Mouse (Mus musculus) midbrain, embryonic 12.5 days (tissue): ENCODE data around the gene Csf1. TPM values are rescaled to one million over a fixed set of nuclear protein-coding genes. Genes with fewer than 3 reads are reported as not detected.

ENCODE experiments used
- ATAC-seq: fragments of 200-750 bp; cut with Nextera tagmentation; 2 replicates; pipeline ENCODE4 v1.8.0; 2017; ENCODE audit warnings: low read depth, moderate TSS enrichment, moderate library complexity; ENCODE audit not compliant: low FRiP score
- H3K27ac ChIP-seq: fragments of 300-500 bp; sonication (generic); replicated peaks from 2 replicates; pipeline ENCODE4 v1.5.1; 2016; ENCODE audit warnings: mild to moderate bottlenecking
- H3K27me3 ChIP-seq: fragments of 300-500 bp; sonication (generic); 2 replicates; pipeline ENCODE4 v1.6.1; 2016; ENCODE audit warnings: mild to moderate bottlenecking
- H3K36me3 ChIP-seq: fragments of 300-500 bp; sonication (generic); 2 replicates; pipeline ENCODE4 v1.6.1; 2016
- H3K4me1 ChIP-seq: fragments of 300-500 bp; sonication (generic); 2 replicates; pipeline ENCODE4 v1.6.1; 2016
- H3K4me2 ChIP-seq: fragments of 300-500 bp; sonication (generic); replicated peaks from 2 replicates; pipeline ENCODE4 v1.6.1; 2016; ENCODE audit warnings: mild to moderate bottlenecking, moderate library complexity
- H3K4me3 ChIP-seq: fragments of 300-500 bp; sonication (generic); 2 replicates; pipeline ENCODE4 v1.5.1; 2016; ENCODE audit warnings: mild to moderate bottlenecking
- H3K9ac ChIP-seq: fragments of 300-500 bp; sonication (generic); replicated peaks from 2 replicates; pipeline ENCODE4 v1.6.1; 2016; ENCODE audit warnings: mild to moderate bottlenecking, moderate library complexity
- H3K9me3 ChIP-seq: fragments of 300-500 bp; sonication (generic); 2 replicates; pipeline ENCODE4 v1.6.1; 2016; ENCODE audit warnings: mild to moderate bottlenecking
- WGBS: fragments of 180-500 bp; shearing (Covaris S2); methylation state at CpG from one replicate; pipeline ENCODE4 v1.1.7; 2016; 5-methylcytosine and 5-hydroxymethylcytosine counted together
- polyA plus RNA-seq: library from polyadenylated mRNA; unstranded; fragments of >200 nt; fragmentation: Nextera tagmentation; extraction: Ambion mirVana; gene quantifications from 2 replicates; pipeline ENCODE4 v1.2.1, GENCODE M21; 2016

The Csf1 gene
- polyA plus RNA-seq, 1 experiment from 2014 or later, result 8.5 TPM

DNA sequence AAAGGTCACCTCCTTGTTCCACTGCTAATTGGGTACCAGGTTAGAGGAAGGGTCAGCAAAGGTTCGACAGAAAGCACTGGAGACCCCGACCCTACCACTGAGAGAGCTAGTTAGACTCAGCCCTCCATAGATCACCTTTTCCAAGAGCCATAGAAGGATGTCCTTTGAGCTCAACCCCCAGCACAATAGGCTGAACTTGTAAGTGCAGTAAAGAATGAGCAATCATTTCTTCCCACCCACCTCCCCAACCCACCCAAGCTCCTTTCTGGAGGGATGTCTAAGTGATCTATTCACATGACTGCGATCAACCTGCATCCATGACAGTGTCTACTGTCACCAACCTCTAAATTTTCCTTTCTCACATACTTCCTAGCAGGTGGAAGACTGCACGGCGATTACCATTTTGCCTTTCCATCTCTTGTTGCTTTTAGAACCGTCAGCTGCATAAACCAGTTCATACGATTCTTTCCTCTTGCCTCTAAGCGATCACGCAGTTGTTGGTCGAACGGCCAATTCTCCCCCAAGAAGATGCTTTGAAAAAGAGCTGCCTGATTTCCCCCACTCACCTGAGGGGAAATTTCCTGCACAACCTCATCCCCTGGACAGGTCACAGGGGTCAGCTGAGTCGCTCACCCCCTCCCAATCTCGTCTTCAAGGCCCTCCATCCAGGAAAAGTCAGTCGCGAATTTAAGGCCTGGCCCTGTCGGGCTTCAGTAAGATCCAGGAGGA lies 64.9 kb downstream of the Csf1 start:
- Histone ChIP-seq H3K9me3 (no peaks in the 10 kb centered on the region), H3K9ac (peak overlapping the region; percentile 96), H3K36me3 (no peaks in the 10 kb centered on the region), H3K4me2 (peak overlapping the region; percentile 92), H3K4me1 (peaks cover 31% of the 10 kb centered on the region), H3K27ac (peak overlapping the region; percentile 90), H3K27me3 (no peaks in the 10 kb centered on the region), H3K4me3 (peak overlapping the region; percentile 84)
- no peak for ATAC-seq
- WGBS, result 5% methylated on average over 16 of the region's 16 CpGs

DNA sequence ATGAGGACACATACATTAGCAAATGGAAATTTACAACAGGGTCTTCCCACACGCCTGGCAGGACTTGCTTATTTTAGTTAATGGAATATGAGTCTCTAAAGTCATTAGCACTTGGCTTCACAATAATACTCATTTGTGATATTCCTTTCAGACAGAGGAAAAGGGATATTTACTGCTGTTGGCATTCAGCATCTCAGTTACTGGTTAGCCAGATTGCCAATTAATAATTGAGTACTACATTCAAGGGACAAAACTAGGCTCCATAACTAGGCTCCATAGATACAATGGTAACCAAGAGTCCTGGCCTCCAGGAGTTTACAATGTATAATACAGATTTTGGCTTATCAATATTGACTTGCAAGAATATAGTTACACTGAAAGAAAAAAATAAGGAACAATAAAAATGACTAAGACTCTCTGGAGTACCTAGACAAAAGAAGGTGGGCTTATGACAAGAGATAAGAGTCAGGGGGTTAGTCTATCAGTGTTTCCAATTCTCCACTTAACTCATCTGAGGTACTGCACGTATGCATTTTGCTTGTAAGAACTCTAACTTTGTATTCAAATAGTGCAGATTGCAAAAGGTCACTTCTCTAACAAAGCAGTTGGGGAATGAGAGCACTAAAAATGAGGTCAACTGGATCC lies 65.9 kb downstream of the Csf1 start:
- peaks cover 39% of the 10 kb centered on the region for H3K4me1 ChIP-seq
- 71% methylated on average over 2 of the region's 2 CpGs for WGBS
- H3K27me3 ChIP-seq, result no peaks in the 10 kb centered on the region
- peak overlapping the region; percentile 92 for H3K4me2 ChIP-seq
- H3K9me3 ChIP-seq, result no peaks in the 10 kb centered on the region
- H3K9ac ChIP-seq, result peak overlapping the region; percentile 96
- H3K27ac ChIP-seq, result no peak overlapping the region; the same call in 1 of the 2 replicates
- H3K4me3 ChIP-seq, result peak overlapping the region; percentile 84
- H3K36me3 ChIP-seq, result no peaks in the 10 kb centered on the region
- no peak for ATAC-seq

Other genes starting within 250 kb of the Csf1 start
- gene Slc6a17, start 242.5 kb downstream of the Csf1 start, polyA plus RNA-seq, result 4.2 and 4.5 TPM in 2 replicates
- not detected in 2 replicates for gene Ubl4b, start 205.4 kb downstream of the Csf1 start, polyA plus RNA-seq
- 3.3 and 4.5 TPM in 2 replicates for gene Alx3, start 165.4 kb downstream of the Csf1 start, polyA plus RNA-seq
- gene Gm10961, start 129.1 kb downstream of the Csf1 start, polyA plus RNA-seq, result not detected in 2 replicates
- gene Strip1, start 128.8 kb downstream of the Csf1 start, polyA plus RNA-seq, result 123 and 127 TPM in 2 replicates
- 143 and 151 TPM in 2 replicates for gene Ahcyl1, start 63.9 kb downstream of the Csf1 start, polyA plus RNA-seq
- not detected in 2 replicates for gene Eps8l3, start 116.8 kb upstream of the Csf1 start, polyA plus RNA-seq
- 219 and 231 TPM in 2 replicates for gene Gstm5, start 135.4 kb upstream of the Csf1 start, polyA plus RNA-seq
- gene Gstm7, start 171.3 kb upstream of the Csf1 start, polyA plus RNA-seq, result 72.7 and 79.8 TPM in 2 replicates
- gene Gstm6, start 183.3 kb upstream of the Csf1 start, polyA plus RNA-seq, result 10.0 and 12.2 TPM in 2 replicates
- gene Gstm3, start 208.8 kb upstream of the Csf1 start, polyA plus RNA-seq, result not detected in 2 replicates
- gene Gstm2, start 226.0 kb upstream of the Csf1 start, polyA plus RNA-seq, result 10.5 and 15.6 TPM in 2 replicates